Mouse (Mus musculus): ENCODE measurements around the gene Fsd1.

The Fsd1 gene

DNA sequence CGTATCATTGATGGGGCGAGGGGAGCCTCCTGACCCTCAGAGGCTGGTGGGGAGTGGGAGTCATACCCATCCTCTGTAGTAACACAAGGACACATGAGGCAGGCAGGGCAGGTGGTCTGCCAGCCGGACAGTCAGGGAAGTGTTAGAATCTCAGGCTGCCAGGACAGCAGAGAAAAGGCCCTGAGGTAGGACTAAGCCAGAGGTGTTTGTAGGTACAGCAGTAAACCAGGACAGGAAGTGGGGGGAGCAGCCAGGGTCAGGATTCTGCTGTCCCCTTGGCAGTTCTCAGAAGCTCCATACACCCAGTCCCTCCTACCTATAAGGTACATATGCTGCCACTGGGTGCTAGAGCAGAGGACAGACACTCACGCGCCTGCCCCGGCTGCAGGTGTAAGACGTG is 24.7 kb upstream of the Fsd1 start:
- DNase-seq (ENCODE audit: low read depth, low spot score), result no peak

GRCm38 (mm10) chr17:55963171-55963570 is 23.1 kb upstream of the Fsd1 start:
- DNase-seq (ENCODE audit: low read depth, low spot score), result no peak

DNA sequence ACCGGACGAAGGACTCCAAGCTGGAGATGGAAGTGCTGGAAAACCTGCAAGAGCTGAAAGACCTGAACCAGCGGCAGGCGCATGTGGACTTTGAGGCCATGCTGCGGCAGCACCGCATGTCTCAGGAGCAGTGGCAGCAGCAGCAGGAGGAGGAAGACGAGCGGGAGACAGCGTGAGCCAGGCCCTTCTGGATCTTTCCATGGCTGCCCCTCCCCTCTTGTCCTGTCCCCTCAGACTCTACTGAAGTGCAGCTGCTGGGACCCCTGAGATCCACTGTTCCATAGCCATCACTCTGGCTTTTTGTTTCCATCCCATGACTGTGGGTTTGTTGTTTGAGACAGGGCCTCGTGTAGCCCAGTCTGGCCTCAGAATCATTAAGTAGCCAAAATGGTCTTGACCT is 21.8 kb upstream of the Fsd1 start:
- DNase-seq (ENCODE audit: low read depth, low spot score), result no peak

DNA sequence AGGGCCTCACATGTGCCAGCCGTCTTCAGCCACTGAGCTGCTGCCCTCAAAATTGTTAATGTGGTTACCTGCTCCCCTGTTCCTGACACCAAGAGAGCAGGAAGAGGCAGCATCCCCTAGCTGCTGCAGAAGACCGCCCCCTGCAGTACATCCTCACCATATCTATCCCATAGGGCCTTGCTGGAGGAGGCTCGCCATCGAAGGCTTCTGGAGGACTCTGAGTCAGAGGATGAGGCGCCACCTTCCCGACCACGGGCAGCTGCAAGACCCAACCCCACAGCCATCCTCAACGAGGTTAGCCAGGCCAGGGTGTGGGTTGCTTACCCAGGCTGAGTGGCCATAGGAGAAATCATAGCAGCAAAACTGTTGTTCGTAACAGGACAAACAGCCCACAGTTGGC is 21.3 kb upstream of the Fsd1 start:
- DNase-seq (ENCODE audit: low read depth, low spot score), result no peak

DNA sequence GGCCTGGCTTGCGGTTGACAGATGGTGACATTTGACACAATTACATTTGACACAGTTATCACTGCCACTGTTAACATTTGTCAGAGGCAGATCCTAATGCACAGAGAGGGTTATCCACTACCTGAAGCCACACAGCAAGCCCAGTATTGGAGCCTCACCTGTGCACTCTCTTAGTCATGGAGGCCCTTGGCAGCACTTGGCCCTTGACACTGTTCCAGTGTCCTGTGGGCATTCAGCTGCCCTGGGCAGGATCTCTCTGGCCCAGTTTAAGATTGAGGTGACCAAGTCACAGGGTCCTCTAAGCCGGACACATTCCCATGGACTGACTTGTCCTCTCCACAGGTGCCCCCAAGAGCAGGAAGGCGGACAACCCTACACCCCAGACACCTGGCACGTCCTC is 19.1 kb upstream of the Fsd1 start:
- DNase-seq (ENCODE audit: low read depth, low spot score), result no peak

DNA sequence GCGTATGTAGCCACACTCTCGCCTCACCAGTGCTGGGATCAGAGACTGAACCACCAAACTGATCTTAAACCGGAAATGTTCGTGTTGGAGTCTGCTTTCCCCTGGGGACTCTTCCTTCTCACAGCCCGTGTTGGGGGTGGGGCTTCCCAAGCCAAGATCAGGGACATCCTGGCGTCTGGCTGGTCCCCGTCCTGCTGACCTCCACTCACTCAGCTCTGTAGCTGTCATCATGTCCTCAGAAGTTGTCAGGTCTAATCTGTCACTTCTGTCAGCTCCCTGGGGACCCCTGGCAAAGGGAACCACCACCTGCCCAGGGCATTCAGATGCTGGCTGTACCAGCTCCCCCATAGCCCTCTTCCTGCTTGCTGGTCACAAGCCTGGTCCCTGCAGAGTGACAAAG is 18.1 kb upstream of the Fsd1 start:
- no peak for DNase-seq (ENCODE audit: low read depth, low spot score)

DNA sequence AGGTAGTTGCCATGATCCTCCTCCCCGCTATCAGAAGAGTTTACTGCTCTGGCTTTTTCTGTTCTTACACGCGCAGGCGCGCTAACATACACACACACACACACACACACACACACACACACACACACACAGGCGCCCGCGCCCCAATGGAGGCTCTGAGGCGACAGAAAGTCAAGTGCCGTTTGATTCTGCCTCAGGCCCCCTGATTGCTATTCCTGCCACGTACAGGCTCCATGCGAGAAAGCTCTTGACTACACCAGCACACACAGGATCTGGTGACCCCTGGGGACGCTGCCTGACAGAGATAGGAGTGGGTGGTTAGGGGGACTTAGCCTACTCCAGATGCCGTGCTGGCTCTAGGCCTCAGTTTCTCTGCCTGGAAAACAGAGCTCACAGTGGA is 16.7 kb upstream of the Fsd1 start:
- no peak for DNase-seq (ENCODE audit: low read depth, low spot score)

DNA sequence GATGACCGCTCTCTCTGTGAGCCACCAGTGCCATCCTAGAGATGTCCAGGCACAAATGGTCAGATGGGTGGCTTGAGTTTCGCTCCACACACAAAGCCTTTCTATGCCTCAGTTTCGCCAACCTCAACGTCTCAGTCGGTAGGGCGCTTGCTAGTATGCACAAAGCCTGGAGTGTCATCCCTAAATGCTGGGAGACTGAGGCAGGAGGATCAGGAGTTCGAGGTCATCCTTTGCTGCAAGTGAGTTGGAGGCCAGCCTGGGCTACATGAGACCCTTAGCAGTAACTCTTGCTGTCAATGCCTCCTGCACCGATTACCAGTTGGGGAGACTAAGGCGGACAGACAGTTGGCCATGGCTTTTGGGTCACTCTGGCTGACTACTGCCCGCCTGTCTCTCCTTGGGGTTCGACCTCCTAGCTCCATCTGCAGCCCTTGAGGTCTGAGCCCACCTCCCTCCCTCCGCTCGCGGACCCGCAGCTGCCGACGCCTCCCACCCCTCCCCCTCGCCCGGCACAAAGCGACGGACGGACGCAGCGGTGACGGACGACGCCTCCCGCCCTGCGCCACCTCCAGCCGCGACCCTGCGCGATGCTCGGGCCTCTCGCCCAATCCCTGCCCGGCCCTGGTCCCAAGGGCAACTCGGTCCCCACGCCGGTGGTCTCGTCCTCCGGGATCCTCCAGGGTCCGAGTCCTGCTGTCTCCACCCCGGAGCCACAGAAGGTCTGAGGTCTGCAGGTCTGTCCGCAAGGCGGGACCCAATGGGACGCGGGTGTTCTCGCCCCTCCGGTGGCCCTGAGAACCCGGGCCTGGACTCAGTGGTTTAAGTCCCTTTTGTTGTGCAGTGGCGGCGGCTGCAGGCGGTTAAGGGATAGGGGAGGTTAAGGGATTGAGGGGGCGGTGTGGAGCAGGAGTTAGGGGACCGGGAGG is 16.1 kb upstream of the Fsd1 start, which contains the start of gene Shd:
Gene Shd (plus strand): TSS at position 502 of the 926 bp plus-strand sequence.
- no peak for DNase-seq (ENCODE audit: low read depth, low spot score)

DNA sequence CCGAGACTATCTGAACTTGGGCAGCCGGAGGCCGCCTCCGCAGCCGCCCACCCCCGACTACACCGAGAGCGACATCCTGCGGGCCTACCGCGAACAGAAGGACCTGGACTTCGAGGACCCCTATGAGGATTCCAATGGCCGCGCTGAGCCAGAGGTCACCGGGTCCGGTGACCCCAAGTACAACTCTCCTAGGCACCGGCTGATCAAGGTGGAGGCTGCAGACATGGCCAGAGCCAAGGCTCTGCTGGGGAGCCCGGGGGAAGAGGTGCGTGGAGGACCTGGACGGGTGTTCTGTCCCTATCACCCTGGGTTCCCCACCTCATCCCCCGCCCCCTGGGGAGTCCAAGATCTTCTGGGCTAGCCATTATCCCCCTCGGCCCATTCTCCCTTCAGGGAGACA is 14.9 kb upstream of the Fsd1 start:
- DNase-seq (ENCODE audit: low read depth, low spot score), result no peak

DNA sequence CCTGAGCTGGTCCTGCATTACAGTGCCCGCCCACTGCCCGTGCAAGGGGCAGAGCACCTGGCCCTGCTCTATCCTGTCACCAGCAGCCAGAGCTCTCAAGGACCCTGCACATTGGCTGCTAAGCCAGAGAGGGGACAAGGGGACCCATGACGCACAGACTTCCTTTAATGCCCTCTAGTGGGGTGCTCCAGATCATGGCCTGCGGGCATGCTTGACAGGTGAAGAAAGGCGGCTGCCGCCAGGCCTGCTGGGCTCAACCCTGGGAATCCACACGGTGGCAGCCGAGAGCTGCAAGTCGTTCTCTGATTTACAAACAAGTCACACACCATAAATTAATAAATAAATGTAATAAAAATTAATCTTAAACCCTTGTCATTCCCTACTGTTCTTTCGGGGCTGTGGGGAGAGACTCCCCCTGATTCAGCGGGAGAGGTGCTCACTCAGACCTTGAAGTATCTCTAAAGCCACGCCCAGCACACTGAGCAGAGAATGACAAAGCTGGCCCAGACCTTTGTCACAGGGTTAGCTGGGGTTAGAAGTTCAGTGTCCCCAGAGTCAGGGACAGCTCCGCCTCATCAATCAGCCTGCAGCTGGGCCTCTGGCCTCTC is 9.9 kb upstream of the Fsd1 start:
- DNase-seq (ENCODE audit: low read depth, low spot score), result peak; percentile 87

DNA sequence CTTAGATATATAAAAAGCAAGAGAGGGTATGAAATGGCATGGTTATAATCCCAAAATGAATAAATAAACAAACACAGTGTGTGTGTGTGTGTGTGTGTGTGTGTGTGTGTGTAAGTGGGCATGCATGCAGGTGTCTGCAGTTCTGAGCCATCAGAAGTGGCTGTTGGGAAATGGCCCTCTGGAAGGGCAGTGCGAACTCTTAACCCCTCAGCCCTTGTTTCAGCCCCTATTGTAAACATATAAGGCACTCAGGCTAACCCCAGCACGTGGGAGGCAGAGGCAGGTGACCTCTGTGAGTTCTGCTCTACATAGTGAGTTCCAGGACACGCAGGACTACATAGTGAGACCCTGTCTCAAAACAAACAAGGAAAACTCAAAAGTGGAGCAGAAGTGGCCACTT is 9.0 kb upstream of the Fsd1 start:
- DNase-seq (ENCODE audit: low read depth, low spot score), result no peak

GRCm38 (mm10) chr17:55990278-55990898 is 4.1 kb downstream of the Fsd1 start:
- no peak for DNase-seq (ENCODE audit: low read depth, low spot score)

DNA sequence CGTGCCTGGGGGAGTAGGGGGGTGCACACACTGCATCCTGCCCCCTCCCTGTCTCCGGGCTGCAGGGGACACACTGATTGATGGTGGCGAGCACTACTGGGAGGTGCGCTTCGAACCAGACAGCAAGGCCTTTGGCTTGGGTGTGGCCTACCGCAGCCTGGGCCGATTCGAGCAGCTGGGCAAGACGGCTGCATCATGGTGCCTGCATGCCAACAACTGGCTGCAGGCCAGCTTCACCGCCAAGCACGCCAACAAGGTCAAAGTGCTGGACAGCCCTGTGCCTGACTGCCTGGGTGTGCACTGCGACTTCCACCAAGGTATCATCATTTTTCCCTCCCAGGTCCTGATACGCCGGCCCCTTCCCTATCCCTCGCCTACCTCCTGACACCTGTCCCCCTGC is 9.7 kb downstream of the Fsd1 start:
- DNase-seq (ENCODE audit: low read depth, low spot score), result no peak

- DNase-seq (ENCODE audit: low read depth, low spot score), result no peak
These were observed 13.6 kb downstream of the Fsd1 start for GRCm38 (mm10) chr17:55999794-56000499.

GRCm38 (mm10) chr17:56003000-56003399 is 16.7 kb downstream of the Fsd1 start:
- no peak for DNase-seq (ENCODE audit: low read depth, low spot score)

DNA sequence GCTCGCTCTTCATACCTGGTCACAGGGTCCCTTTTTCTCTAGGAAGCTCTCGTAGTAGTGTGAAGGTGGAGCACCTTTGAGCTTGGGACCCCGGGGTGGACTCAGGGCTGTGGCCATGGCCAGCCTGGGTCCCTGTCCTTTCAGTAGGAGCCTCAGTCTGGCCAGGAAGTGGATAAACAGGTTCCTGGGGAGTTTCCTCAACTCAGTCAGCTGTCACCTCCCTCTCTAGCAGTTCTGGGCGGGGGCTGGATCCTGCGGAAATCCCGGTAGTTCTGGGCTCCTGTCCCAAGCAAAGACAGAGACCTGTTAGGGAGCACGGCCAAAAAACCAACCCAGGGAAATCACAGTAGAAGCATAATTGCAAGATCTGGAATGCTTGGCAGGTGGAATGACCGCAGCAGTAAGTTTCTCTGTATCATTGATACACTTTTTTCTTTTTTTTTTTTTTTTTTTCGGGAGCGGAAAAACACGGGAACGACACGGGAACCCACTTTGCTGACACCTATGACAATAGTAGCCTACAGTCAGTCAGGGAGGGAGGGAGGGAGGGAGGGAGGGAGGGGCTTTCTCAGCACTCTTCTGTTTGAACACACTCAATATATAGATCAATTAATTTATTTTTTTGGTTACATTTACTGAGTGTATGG is 19.2 kb downstream of the Fsd1 start, which contains the start of the genes Stap2 and Mpnd:
Gene Stap2 (minus strand): TSS at position 170 of the 647 bp plus-strand sequence.
Gene Mpnd (plus strand): TSS at position 297 of the 647 bp plus-strand sequence.
- peak; percentile 92 for DNase-seq (ENCODE audit: low read depth, low spot score)

GRCm38 (mm10) chr17:56006956-56007355 is 20.6 kb downstream of the Fsd1 start:
- DNase-seq (ENCODE audit: low read depth, low spot score), result no peak

- DNase-seq (ENCODE audit: low read depth, low spot score), result no peak
These were observed 21.4 kb downstream of the Fsd1 start for GRCm38 (mm10) chr17:56007444-56008355.

DNA sequence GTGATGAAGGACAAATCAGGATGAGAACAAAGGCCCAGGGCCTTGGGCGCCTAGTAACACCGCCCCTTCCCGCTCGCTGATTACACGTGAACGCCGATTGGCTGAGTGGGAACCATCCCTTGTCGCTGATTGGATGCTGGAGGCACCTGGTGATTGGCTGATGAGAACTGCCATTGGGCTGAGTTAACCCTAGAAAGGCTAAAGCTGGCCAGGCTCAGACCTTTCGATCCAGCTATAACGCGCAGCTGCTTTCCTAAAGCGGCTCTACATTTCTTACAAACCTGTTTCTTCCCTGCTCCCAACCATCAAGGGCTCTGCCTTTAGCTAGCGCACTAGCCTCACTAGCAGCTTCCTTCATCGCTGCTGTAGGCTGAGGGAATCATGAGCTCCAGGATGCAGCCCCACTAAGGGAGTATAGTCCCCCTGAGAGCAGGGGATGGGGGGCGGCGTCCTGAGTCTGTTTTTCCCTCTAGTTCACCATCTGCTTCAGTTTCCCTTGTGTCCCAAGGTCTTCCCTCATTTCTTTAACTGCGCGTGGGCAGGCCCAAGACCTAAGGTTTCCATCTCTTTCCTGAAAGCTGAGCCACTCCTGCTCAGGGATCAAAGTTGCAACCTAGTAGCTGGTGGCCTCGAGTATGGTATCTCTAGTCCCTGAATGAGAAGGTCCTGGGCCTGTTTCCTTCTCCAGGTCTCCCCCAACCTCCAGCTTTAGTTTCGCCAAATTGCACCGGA is 22.2 kb downstream of the Fsd1 start:
- peak; percentile 95 for DNase-seq (ENCODE audit: low read depth, low spot score)

Measured in CD4-positive, CD25-positive, alpha-beta regulatory T cell, adult 2 months (primary cell).